Mouse (Mus musculus) embryonic facial prominence, embryonic 11.5 days (tissue): ENCODE measurements around the gene Sds. TPM values are rescaled to one million over a fixed set of nuclear protein-coding genes. Genes with fewer than 3 reads are reported as not detected.

ENCODE experiments used
- ATAC-seq: fragments of 200-750 bp; cut with Nextera tagmentation; replicated peaks from 2 replicates; pipeline ENCODE4 v1.8.0; 2017; ENCODE audit warnings: low read depth; ENCODE audit not compliant: insufficient number of reproducible peaks, low FRiP score, low TSS enrichment
- DNase-seq: peaks from one replicate; pipeline ENCODE4 v3.0.0-alpha.2; 2015; ENCODE audit warnings: low spot score
- H3K27ac ChIP-seq: fragments of 300-500 bp; sonication (generic); replicated peaks from 2 replicates; pipeline ENCODE4 v1.5.1; 2014; ENCODE audit warnings: mild to moderate bottlenecking, low read depth, low read length, control low read depth
- H3K27me3 ChIP-seq: fragments of 300-500 bp; sonication (generic); 2 replicates; pipeline ENCODE4 v1.6.1; 2014; ENCODE audit warnings: mild to moderate bottlenecking, low read length, moderate library complexity, mixed read lengths; ENCODE audit not compliant: control insufficient read depth, insufficient read depth
- H3K36me3 ChIP-seq: fragments of 300-500 bp; sonication (generic); replicated peaks from 2 replicates; pipeline ENCODE4 v1.6.1; 2014; ENCODE audit warnings: low read depth, mild to moderate bottlenecking, low read length, moderate library complexity, mixed read lengths; ENCODE audit not compliant: control insufficient read depth, insufficient read depth
- H3K4me1 ChIP-seq: fragments of 300-500 bp; sonication (generic); 2 replicates; pipeline ENCODE4 v1.6.1; 2014; ENCODE audit warnings: low read length, mixed read lengths; ENCODE audit not compliant: control insufficient read depth, insufficient read depth
- H3K4me2 ChIP-seq: fragments of 300-500 bp; sonication (generic); 2 replicates; pipeline ENCODE4 v1.6.1; 2014; ENCODE audit warnings: low read depth, mild to moderate bottlenecking, control low read depth, low read length, moderate library complexity
- H3K4me3 ChIP-seq: fragments of 300-500 bp; sonication (generic); 2 replicates; pipeline ENCODE4 v1.5.1; 2014; ENCODE audit warnings: low read depth, low read length, control low read depth
- H3K9ac ChIP-seq: fragments of 300-500 bp; sonication (generic); replicated peaks from 2 replicates; pipeline ENCODE4 v1.6.1; 2014; ENCODE audit warnings: mild to moderate bottlenecking, control low read depth, low read length
- H3K9me3 ChIP-seq: fragments of 300-500 bp; sonication (generic); replicated peaks from 2 replicates; pipeline ENCODE4 v1.6.1; 2016; ENCODE audit warnings: mild to moderate bottlenecking, low read length, inconsistent platforms, mixed read lengths; ENCODE audit not compliant: control insufficient read depth
- WGBS: fragments of 180-500 bp; shearing (Covaris S2); extraction: QIAGEN DNeasy Blood & Tissue Kit; methylation state at CpG from one replicate; pipeline ENCODE4 v1.1.7; 2014; 5-methylcytosine and 5-hydroxymethylcytosine counted together
- polyA plus RNA-seq: library from polyadenylated mRNA; unstranded; fragments of >200 nt; fragmentation: Nextera tagmentation; extraction: Ambion mirVana; gene quantifications from 2 replicates; pipeline ENCODE4 v1.2.1, GENCODE M21; 2014

Gene Sds
- polyA plus RNA-seq, 1 experiment from 2014 or later = not detected

- Histone ChIP-seq H3K4me2 (no peak overlapping the region), H3K9me3 (no peaks in the 10 kb centered on the region), H3K36me3 (no peaks in the 10 kb centered on the region), H3K9ac (no peak overlapping the region), H3K27ac (no peak overlapping the region), H3K4me1 (no peaks in the 10 kb centered on the region), H3K27me3 (no peaks in the 10 kb centered on the region), H3K4me3 (no peak overlapping the region)
- no peak for DNase-seq
- WGBS = 90% methylated on average over 5 of the region's 5 CpGs
- ATAC-seq = no peak
These were observed 1.7 kb downstream of the Sds start for GRCm38 (mm10) chr5:120477993-120478392.

- ATAC-seq = no peak
- WGBS = 74% methylated on average over 4 of the region's 4 CpGs
- no peak for DNase-seq
These were observed 3.2 kb downstream of the Sds start for GRCm38 (mm10) chr5:120479538-120479937.

GRCm38 (mm10) chr5:120481205-120481604 is 4.9 kb downstream of the Sds start:
- no peak overlapping the region for H3K9ac ChIP-seq
- H3K27ac ChIP-seq = no peak overlapping the region
- WGBS = 59% methylated on average over 9 of the region's 9 CpGs
- ATAC-seq = no peak
- H3K4me1 ChIP-seq = no peaks in the 10 kb centered on the region
- H3K4me3 ChIP-seq = no peak overlapping the region
- no peaks in the 10 kb centered on the region for H3K27me3 ChIP-seq
- no peak for DNase-seq
- H3K36me3 ChIP-seq = no peaks in the 10 kb centered on the region; the same call in 1 of the 2 replicates
- H3K9me3 ChIP-seq = no peaks in the 10 kb centered on the region
- H3K4me2 ChIP-seq = no peak overlapping the region

More at GRCm38 (mm10) chr5:120479538-120479937, 3.2 kb downstream of the Sds start:
- Histone ChIP-seq H3K9me3 (no peaks in the 10 kb centered on the region), H3K27ac (no peak overlapping the region), H3K4me1 (no peaks in the 10 kb centered on the region), H3K36me3 (no peaks in the 10 kb centered on the region; the same call in 1 of the 2 replicates), H3K4me3 (no peak overlapping the region), H3K27me3 (no peaks in the 10 kb centered on the region), H3K9ac (no peak overlapping the region), H3K4me2 (no peak overlapping the region)

GRCm38 (mm10) chr5:120483399-120483798 is 7.1 kb downstream of the Sds start:
- Histone ChIP-seq H3K4me2 (no peak overlapping the region), H3K4me1 (no peaks in the 10 kb centered on the region), H3K9ac (no peak overlapping the region), H3K36me3 (no peaks in the 10 kb centered on the region; the same call in 1 of the 2 replicates), H3K27ac (no peak overlapping the region), H3K4me3 (no peak overlapping the region), H3K27me3 (no peaks in the 10 kb centered on the region), H3K9me3 (no peaks in the 10 kb centered on the region)
- ATAC-seq = no peak
- WGBS = 86% methylated on average over 19 of the region's 19 CpGs
- DNase-seq = no peak

- ATAC-seq (no peak), DNase-seq (no peak)
- no peaks in the 10 kb centered on the region for H3K27me3 ChIP-seq
- no peak overlapping the region for H3K27ac ChIP-seq
- H3K4me3 ChIP-seq = no peak overlapping the region
- H3K4me2 ChIP-seq = no peak overlapping the region
- 88% methylated on average over 8 of the region's 8 CpGs for WGBS
- H3K9ac ChIP-seq = no peak overlapping the region
- no peaks in the 10 kb centered on the region for H3K9me3 ChIP-seq
- H3K4me1 ChIP-seq = no peaks in the 10 kb centered on the region
- H3K36me3 ChIP-seq = no peaks in the 10 kb centered on the region; the same call in 1 of the 2 replicates
These were observed 11.5 kb downstream of the Sds start for GRCm38 (mm10) chr5:120487844-120488243.

GRCm38 (mm10) chr5:120490679-120491192 is 14.4 kb downstream of the Sds start:
- Histone ChIP-seq H3K4me1 (no peaks in the 10 kb centered on the region), H3K27me3 (no peaks in the 10 kb centered on the region), H3K27ac (no peak overlapping the region), H3K9me3 (no peaks in the 10 kb centered on the region), H3K4me2 (no peak overlapping the region), H3K4me3 (no peak overlapping the region), H3K9ac (no peak overlapping the region), H3K36me3 (no peaks in the 10 kb centered on the region; the same call in 1 of the 2 replicates)
- 88% methylated on average over 8 of the region's 8 CpGs for WGBS
- ATAC-seq (no peak), DNase-seq (no peak)

- no peaks in the 10 kb centered on the region for H3K9me3 ChIP-seq
- H3K4me2 ChIP-seq = no peak overlapping the region
- no peak for ATAC-seq
- WGBS = 59% methylated on average over 11 of the region's 11 CpGs
- no peak overlapping the region for H3K9ac ChIP-seq
- DNase-seq = peak; percentile 60
- no peaks in the 10 kb centered on the region for H3K4me1 ChIP-seq
- H3K36me3 ChIP-seq = no peaks in the 10 kb centered on the region; the same call in 1 of the 2 replicates
- H3K4me3 ChIP-seq = no peak overlapping the region
- H3K27me3 ChIP-seq = no peaks in the 10 kb centered on the region
- no peak overlapping the region for H3K27ac ChIP-seq
These were observed 16.1 kb downstream of the Sds start for GRCm38 (mm10) chr5:120492437-120492836.

GRCm38 (mm10) chr5:120493440-120493839 is 17.1 kb downstream of the Sds start:
- Histone ChIP-seq H3K27me3 (no peaks in the 10 kb centered on the region), H3K9ac (no peak overlapping the region), H3K4me1 (no peaks in the 10 kb centered on the region), H3K36me3 (no peaks in the 10 kb centered on the region; the same call in 1 of the 2 replicates), H3K9me3 (no peaks in the 10 kb centered on the region), H3K4me3 (no peak overlapping the region), H3K4me2 (no peak overlapping the region), H3K27ac (no peak overlapping the region)
- DNase-seq (no peak), ATAC-seq (no peak)
- 86% methylated on average over 6 of the region's 6 CpGs for WGBS
